Mouse (Mus musculus) bone marrow, adult 2 months (tissue): ENCODE measurements around the gene Slc5a11.

Experiments used
- CTCF ChIP-seq: fragments of 200-500 bp; IDR thresholded peaks from 2 replicates; pipeline ENCODE4 v1.5.1; 2011; ENCODE audit warnings: low read length, control low read depth; ENCODE audit not compliant: control insufficient read depth, insufficient read depth
- POLR2A ChIP-seq: fragments of 200-500 bp; IDR thresholded peaks from 2 replicates; pipeline ENCODE4 v1.6.1; 2011; ENCODE audit warnings: low read depth, mild to moderate bottlenecking, control low read depth, low read length, borderline replicate concordance; ENCODE audit not compliant: control insufficient read depth

- TF ChIP-seq CTCF (no peak), POLR2A (no peak)
These were observed 62.0 kb downstream of the Slc5a11 start for GRCm38 (mm10) chr7:123276568-123276967.
